Mouse (Mus musculus) lung, postnatal 0 days (tissue): ENCODE measurements at regions not wholly inside any gene's neighbourhood (a gene's known extent, or its start where the extent isn't known, plus 50 kb on each side); places are given as distances from the start of the nearest gene placed in this dataset.

Experiments
- ATAC-seq: fragments of 200-750 bp; cut with Nextera tagmentation; 2 replicates; pipeline ENCODE4 v1.8.0; 2017; ENCODE audit warnings: moderate library complexity
- DNase-seq: peaks from one replicate; pipeline ENCODE4 v3.0.0-alpha.2; 2016; ENCODE audit warnings: low spot score
- H3K27ac ChIP-seq: fragments of 300-500 bp; sonication (generic); 2 replicates; pipeline ENCODE4 v1.5.1; 2014; ENCODE audit warnings: antibody characterized with exemption, mild to moderate bottlenecking, low read length, mixed read lengths
- H3K27me3 ChIP-seq: fragments of 300-500 bp; sonication (generic); replicated peaks from 2 replicates; pipeline ENCODE4 v1.6.1; 2014; ENCODE audit warnings: low read length, mixed read lengths; ENCODE audit not compliant: insufficient read depth
- H3K36me3 ChIP-seq: fragments of 300-500 bp; sonication (generic); 2 replicates; pipeline ENCODE4 v1.6.1; 2014; ENCODE audit warnings: low read length, mixed read lengths; ENCODE audit not compliant: insufficient read depth
- H3K4me1 ChIP-seq: fragments of 300-500 bp; sonication (generic); 2 replicates; pipeline ENCODE4 v1.6.1; 2014; ENCODE audit warnings: antibody characterized with exemption, low read depth, low read length, mixed read lengths; ENCODE audit not compliant: insufficient read depth
- H3K4me2 ChIP-seq: fragments of 300-500 bp; sonication (generic); replicated peaks from 2 replicates; pipeline ENCODE4 v1.6.1; 2014; ENCODE audit warnings: low read depth, mild to moderate bottlenecking, low read length, moderate library complexity, mixed read lengths
- H3K4me3 ChIP-seq: fragments of 300-500 bp; sonication (generic); 2 replicates; pipeline ENCODE4 v1.5.1; 2014; ENCODE audit warnings: low read depth, low read length
- H3K9ac ChIP-seq: fragments of 300-500 bp; sonication (generic); replicated peaks from 2 replicates; pipeline ENCODE4 v1.6.1; 2014; ENCODE audit warnings: low read depth, mild to moderate bottlenecking
- H3K9me3 ChIP-seq: fragments of 300-500 bp; sonication (generic); 2 replicates; pipeline ENCODE4 v1.6.1; 2016; ENCODE audit warnings: low read length, mixed read lengths
- CTCF ChIP-seq: IDR thresholded peaks from 2 replicates; pipeline ENCODE4 v1.5.1; 2016; ENCODE audit warnings: antibody characterized with exemption, mild to moderate bottlenecking
- EP300 ChIP-seq: IDR thresholded peaks from 2 replicates; pipeline ENCODE4 v1.6.1; 2016; ENCODE audit warnings: antibody characterized with exemption, mild to moderate bottlenecking, control low read depth
- WGBS: fragments of 180-500 bp; shearing (Covaris S2); extraction: QIAGEN DNeasy Blood & Tissue Kit; methylation state at CpG from one replicate; pipeline ENCODE4 v1.1.7; 2014; 5-methylcytosine and 5-hydroxymethylcytosine counted together

GRCm38 (mm10) chr9:84178705-84179104 lies 253.8 kb downstream of the Bckdhb start:
- H3K27ac ChIP-seq, result no peak overlapping the region
- DNase-seq (peak; percentile 89), ATAC-seq (peak; percentile 94)
- H3K27me3 ChIP-seq, result no peaks in the 10 kb centered on the region
- no peaks in the 10 kb centered on the region for H3K36me3 ChIP-seq
- no peaks in the 10 kb centered on the region for H3K9me3 ChIP-seq
- no peak overlapping the region for H3K4me3 ChIP-seq
- H3K4me1 ChIP-seq, result no peaks in the 10 kb centered on the region; the same call in 1 of the 2 replicates
- H3K4me2 ChIP-seq, result no peak overlapping the region
- WGBS, result 56% methylated on average over 5 of the region's 5 CpGs
- TF ChIP-seq EP300, result 0 out of 2 replicates have a peak, but pooled peaks have one; percentile 13
- no peak for TF ChIP-seq CTCF
- no peak overlapping the region for H3K9ac ChIP-seq

- no peak overlapping the region for H3K27ac ChIP-seq
- no peak overlapping the region for H3K4me3 ChIP-seq
- no peaks in the 10 kb centered on the region for H3K27me3 ChIP-seq
- no peak overlapping the region for H3K9ac ChIP-seq
- ATAC-seq (no peak), DNase-seq (no peak)
- no peaks in the 10 kb centered on the region; the same call in 1 of the 2 replicates for H3K4me1 ChIP-seq
- H3K36me3 ChIP-seq, result no peaks in the 10 kb centered on the region
- TF ChIP-seq EP300 (no peak), CTCF (no peak)
- no peaks in the 10 kb centered on the region for H3K9me3 ChIP-seq
- H3K4me2 ChIP-seq, result no peak overlapping the region
- 49% methylated on average over 4 of the region's 4 CpGs for WGBS
Observed at GRCm38 (mm10) chr9:84179238-84179637, 254.3 kb downstream of the Bckdhb start.

- ATAC-seq (no peak), DNase-seq (peak; percentile 15)
- no peaks in the 10 kb centered on the region; the same call in 1 of the 2 replicates for H3K4me1 ChIP-seq
- no peak overlapping the region for H3K4me2 ChIP-seq
- no peak overlapping the region for H3K9ac ChIP-seq
- 40% methylated on average over 6 of the region's 6 CpGs for WGBS
- no peak overlapping the region for H3K4me3 ChIP-seq
- no peaks in the 10 kb centered on the region for H3K9me3 ChIP-seq
- TF ChIP-seq EP300 (no peak), CTCF (no peak)
- H3K27me3 ChIP-seq, result no peaks in the 10 kb centered on the region
- no peaks in the 10 kb centered on the region for H3K36me3 ChIP-seq
- no peak overlapping the region for H3K27ac ChIP-seq
Observed at GRCm38 (mm10) chr9:84183637-84184374, 258.9 kb downstream of the Bckdhb start.

- TF ChIP-seq EP300 (no peak), CTCF (no peak)
- Histone ChIP-seq H3K9ac (no peak overlapping the region), H3K27me3 (no peaks in the 10 kb centered on the region), H3K27ac (no peak overlapping the region), H3K4me3 (no peak overlapping the region), H3K36me3 (no peaks in the 10 kb centered on the region), H3K4me2 (no peak overlapping the region), H3K9me3 (no peaks in the 10 kb centered on the region), H3K4me1 (no peaks in the 10 kb centered on the region; the same call in 1 of the 2 replicates)
- DNase-seq (no peak), ATAC-seq (no peak)
- 68% methylated on average over 3 of the region's 3 CpGs for WGBS
Observed at GRCm38 (mm10) chr9:84187531-84187930, 262.6 kb downstream of the Bckdhb start.

- Histone ChIP-seq H3K4me1 (no peaks in the 10 kb centered on the region), H3K9ac (no peak overlapping the region), H3K27ac (no peak overlapping the region), H3K4me2 (no peak overlapping the region), H3K9me3 (no peaks in the 10 kb centered on the region), H3K4me3 (no peak overlapping the region), H3K36me3 (no peaks in the 10 kb centered on the region), H3K27me3 (no peaks in the 10 kb centered on the region)
- WGBS, result 41% methylated on average over 1 of the region's 1 CpGs
- DNase-seq (no peak), ATAC-seq (no peak)
- TF ChIP-seq CTCF (no peak), EP300 (no peak)
Observed at GRCm38 (mm10) chr9:84193405-84193804, 268.5 kb downstream of the Bckdhb start.

GRCm38 (mm10) chr9:84194716-84195115 lies 269.8 kb downstream of the Bckdhb start:
- Histone ChIP-seq H3K4me3 (no peak overlapping the region), H3K4me2 (no peak overlapping the region), H3K9ac (no peak overlapping the region), H3K36me3 (no peaks in the 10 kb centered on the region), H3K27ac (no peak overlapping the region), H3K4me1 (no peaks in the 10 kb centered on the region), H3K27me3 (no peaks in the 10 kb centered on the region), H3K9me3 (no peaks in the 10 kb centered on the region)
- TF ChIP-seq EP300, result no peak
- no peak for TF ChIP-seq CTCF
- DNase-seq, result no peak
- ATAC-seq, result no peak
- WGBS, result 72% methylated on average over 4 of the region's 4 CpGs
